Mouse (Mus musculus) erythroblast, embryonic 14.5 days (primary cell): ENCODE results near the gene Itgb6.

Source experiments
- GATA1 ChIP-seq: IDR thresholded peaks from 2 replicates; pipeline ENCODE4 v1.6.1; 2012; ENCODE audit warnings: low read length, inconsistent platforms, mixed read lengths
- TAL1 ChIP-seq: IDR thresholded peaks from 3 replicates; pipeline ENCODE4 v1.6.1; 2012; ENCODE audit warnings: low read length, inconsistent platforms, mixed read lengths

GRCm38 (mm10) chr2:60552177-60552901 lies 170.1 kb downstream of the Itgb6 start:
- TF ChIP-seq GATA1 (no peak), TAL1 (no peak)
